Mouse (Mus musculus) lung, postnatal 0 days (tissue): Measurements from ENCODE around the gene Dnajb8.

Source experiments
- CTCF ChIP-seq: IDR thresholded peaks from 2 replicates; pipeline ENCODE4 v1.5.1; 2016; ENCODE audit warnings: antibody characterized with exemption, mild to moderate bottlenecking
- EP300 ChIP-seq: IDR thresholded peaks from 2 replicates; pipeline ENCODE4 v1.6.1; 2016; ENCODE audit warnings: antibody characterized with exemption, mild to moderate bottlenecking, control low read depth

DNA sequence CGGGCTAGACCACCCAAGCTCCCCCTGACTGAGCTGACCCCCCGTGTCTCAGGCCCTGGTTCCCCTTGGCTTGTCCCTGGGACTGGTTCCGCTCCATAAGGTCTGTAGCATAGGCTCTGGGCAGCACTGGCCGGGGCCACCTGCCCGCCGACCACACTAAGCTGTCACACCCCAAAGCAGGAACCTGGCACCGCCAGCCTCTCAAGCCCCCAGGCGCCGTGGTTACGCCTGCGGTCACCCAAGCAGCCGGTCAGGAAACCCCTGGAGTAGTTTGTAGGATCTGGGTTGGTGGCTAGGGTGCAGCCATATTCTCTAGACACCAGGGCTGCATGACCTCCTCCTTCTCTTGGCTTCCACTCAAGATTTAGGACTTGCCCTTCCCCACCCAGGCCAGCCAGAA is 7.2 kb downstream of the Dnajb8 start:
- TF ChIP-seq EP300 (no peak), CTCF (no peak)
